Mouse (Mus musculus): ENCODE data around the gene Abcb8.

Abcb8 gene

GRCm38 (mm10) chr5:24453283-24453984, 60.0 kb downstream of the Abcb8 start:
- in situ Hi-C loops (cut with MboI, MseI), result no loop called here

- in situ Hi-C loops (cut with MboI, MseI), result no loop called here
Observed at GRCm38 (mm10) chr5:24453985-24454303, 60.5 kb downstream of the Abcb8 start.

GRCm38 (mm10) chr5:24455076-24455475, 61.6 kb downstream of the Abcb8 start:
- in situ Hi-C loops (cut with MboI, MseI), result no loop called here

- in situ Hi-C loops (cut with MboI, MseI), result no loop called here
Observed at GRCm38 (mm10) chr5:24455613-24456012, 62.1 kb downstream of the Abcb8 start.

Data from T-helper 1 cell (primary cell).